Mouse (Mus musculus) intestine, embryonic 16.5 days (tissue): ENCODE results near the gene Rbm4. TPM values are rescaled to one million over a fixed set of nuclear protein-coding genes. Genes with fewer than 3 reads are reported as not detected.

Source experiments
- ATAC-seq: fragments of 200-750 bp; cut with Nextera tagmentation; 2 replicates; pipeline ENCODE4 v1.8.0; 2017; ENCODE audit warnings: moderate TSS enrichment, moderate library complexity
- H3K27ac ChIP-seq: fragments of 300-500 bp; sonication (generic); 2 replicates; pipeline ENCODE4 v1.5.1; 2014; ENCODE audit warnings: mild to moderate bottlenecking, low read length
- H3K27me3 ChIP-seq: fragments of 300-500 bp; sonication (generic); replicated peaks from 2 replicates; pipeline ENCODE4 v1.6.1; 2014; ENCODE audit warnings: low read length, control low read depth, mixed read lengths; ENCODE audit not compliant: control insufficient read depth, insufficient read depth
- H3K36me3 ChIP-seq: fragments of 300-500 bp; sonication (generic); 2 replicates; pipeline ENCODE4 v1.6.1; 2014; ENCODE audit warnings: low read length, control low read depth; ENCODE audit not compliant: control insufficient read depth, insufficient read depth
- H3K4me1 ChIP-seq: fragments of 300-500 bp; sonication (generic); 2 replicates; pipeline ENCODE4 v1.6.1; 2014; ENCODE audit warnings: low read length, control low read depth, mixed read lengths; ENCODE audit not compliant: control insufficient read depth, insufficient read depth
- H3K4me2 ChIP-seq: fragments of 300-500 bp; sonication (generic); 2 replicates; pipeline ENCODE4 v1.6.1; 2014; ENCODE audit warnings: low read depth, low read length, control low read depth
- H3K4me3 ChIP-seq: fragments of 300-500 bp; sonication (generic); 2 replicates; pipeline ENCODE4 v1.5.1; 2014; ENCODE audit warnings: mild to moderate bottlenecking, low read length
- H3K9ac ChIP-seq: fragments of 300-500 bp; sonication (generic); 2 replicates; pipeline ENCODE4 v1.6.1; 2014; ENCODE audit warnings: low read depth, low read length
- H3K9me3 ChIP-seq: fragments of 300-500 bp; sonication (generic); 2 replicates; pipeline ENCODE4 v1.6.1; 2016; ENCODE audit warnings: low read length, control low read depth; ENCODE audit not compliant: control insufficient read depth
- WGBS: fragments of 180-500 bp; shearing (Covaris S2); extraction: QIAGEN DNeasy Blood & Tissue Kit; methylation state at CpG from one replicate; pipeline ENCODE4 v1.1.7; 2014; 5-methylcytosine and 5-hydroxymethylcytosine counted together
- polyA plus RNA-seq: library from polyadenylated mRNA; unstranded; fragments of >200 nt; fragmentation: Nextera tagmentation; extraction: Ambion mirVana; gene quantifications from 2 replicates; pipeline ENCODE4 v1.2.1, GENCODE M21; 2015

Rbm4 gene
- polyA plus RNA-seq, 1 experiment from 2014 or later = 49.4 TPM

DNA sequence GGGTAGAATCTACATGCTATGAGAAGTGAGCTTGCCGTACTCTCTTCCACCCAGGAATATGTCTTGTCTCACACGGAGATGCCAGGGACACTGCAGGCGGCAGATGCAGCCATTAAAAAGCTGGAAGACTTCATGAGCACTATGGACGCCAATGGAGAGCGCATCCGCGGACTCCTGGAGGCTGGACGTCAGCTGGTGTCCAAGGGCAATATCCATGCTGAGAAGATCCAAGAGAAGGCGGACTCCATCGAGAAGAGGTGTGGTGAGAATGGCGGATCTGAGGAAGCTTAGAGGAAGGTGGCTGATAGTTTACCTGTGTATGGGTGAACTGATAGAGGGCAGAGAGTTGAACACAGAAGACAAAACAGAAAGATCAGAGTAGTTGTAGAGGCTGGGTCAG, 54.6 kb downstream of the Rbm4 start:
- ATAC-seq = no peak
- H3K27me3 ChIP-seq = no peaks in the 10 kb centered on the region
- H3K4me1 ChIP-seq = no peaks in the 10 kb centered on the region
- no peak overlapping the region for H3K4me2 ChIP-seq
- 92% methylated on average over 11 of the region's 11 CpGs for WGBS
- no peak overlapping the region for H3K9ac ChIP-seq
- no peaks in the 10 kb centered on the region for H3K9me3 ChIP-seq
- no peak overlapping the region for H3K4me3 ChIP-seq
- no peaks in the 10 kb centered on the region for H3K36me3 ChIP-seq
- H3K27ac ChIP-seq = no peak overlapping the region

DNA sequence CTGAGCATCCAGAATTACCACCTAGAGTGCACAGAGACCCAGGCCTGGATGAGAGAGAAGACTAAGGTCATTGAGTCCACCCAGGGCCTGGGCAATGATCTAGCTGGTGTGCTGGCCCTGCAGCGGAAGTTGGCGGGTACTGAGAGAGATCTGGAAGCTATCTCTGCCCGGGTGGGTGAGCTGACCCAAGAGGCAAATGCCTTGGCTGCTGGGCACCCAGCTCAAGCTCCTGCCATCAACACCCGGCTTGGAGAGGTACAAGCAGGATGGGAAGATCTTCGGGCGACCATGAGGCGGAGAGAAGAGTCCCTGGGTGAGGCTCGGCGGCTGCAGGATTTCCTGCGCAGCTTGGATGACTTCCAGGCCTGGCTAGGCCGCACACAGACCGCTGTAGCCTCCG, 55.8 kb downstream of the Rbm4 start:
- no peak for ATAC-seq
- no peak overlapping the region for H3K4me2 ChIP-seq
- no peaks in the 10 kb centered on the region for H3K4me1 ChIP-seq
- no peaks in the 10 kb centered on the region for H3K27me3 ChIP-seq
- no peak overlapping the region for H3K9ac ChIP-seq
- H3K9me3 ChIP-seq = no peaks in the 10 kb centered on the region
- WGBS = 85% methylated on average over 13 of the region's 13 CpGs
- no peaks in the 10 kb centered on the region for H3K36me3 ChIP-seq
- no peak overlapping the region for H3K4me3 ChIP-seq
- H3K27ac ChIP-seq = no peak overlapping the region

Other genes with a start within 250 kb of the Rbm4 start
- gene Lrfn4, start 178.2 kb downstream of the Rbm4 start, polyA plus RNA-seq = 2.7 and 4.0 TPM in 2 replicates
- gene Rce1, start 168.3 kb downstream of the Rbm4 start, polyA plus RNA-seq = 66.0 and 69.2 TPM in 2 replicates
- gene Gm960, start 95.2 kb downstream of the Rbm4 start, polyA plus RNA-seq = 1.1 and 2.1 TPM in 2 replicates
- gene Sptbn2, start 82.7 kb downstream of the Rbm4 start, polyA plus RNA-seq = 0.77 and 0.88 TPM in 2 replicates
- gene Rbm4b, start 37.4 kb downstream of the Rbm4 start, polyA plus RNA-seq = 38.5 and 41.6 TPM in 2 replicates
- gene Gm21992, start 17.7 kb upstream of the Rbm4 start, polyA plus RNA-seq = 29.4 and 30.1 TPM in 2 replicates
- gene Rbm14, start 17.7 kb upstream of the Rbm4 start, polyA plus RNA-seq = 73.1 and 77.0 TPM in 2 replicates
- gene Ccs, start 45.4 kb upstream of the Rbm4 start, polyA plus RNA-seq = 61.4 and 65.8 TPM in 2 replicates
- 0.06 TPM in 1 of 2 replicates, not detected in the other for gene Ccdc87, start 45.5 kb upstream of the Rbm4 start, polyA plus RNA-seq
- gene Ctsf, start 61.2 kb upstream of the Rbm4 start, polyA plus RNA-seq = 24.0 and 26.3 TPM in 2 replicates
- 1.1 and 1.3 TPM in 2 replicates for gene Actn3, start 84.0 kb upstream of the Rbm4 start, polyA plus RNA-seq
- 10.9 and 11.1 TPM in 2 replicates for gene Zdhhc24, start 84.8 kb upstream of the Rbm4 start, polyA plus RNA-seq
- gene Bbs1, start 112.7 kb upstream of the Rbm4 start, polyA plus RNA-seq = 2.4 and 2.8 TPM in 2 replicates
- 137 and 138 TPM in 2 replicates for gene Dpp3, start 134.4 kb upstream of the Rbm4 start, polyA plus RNA-seq
- 1.3 and 1.6 TPM in 2 replicates for gene Peli3, start 149.2 kb upstream of the Rbm4 start, polyA plus RNA-seq
- gene Mrpl11, start 168.2 kb upstream of the Rbm4 start, polyA plus RNA-seq = 88.1 and 98.2 TPM in 2 replicates
- gene Npas4, start 196.4 kb upstream of the Rbm4 start, polyA plus RNA-seq = 0.13 and 0.22 TPM in 2 replicates
- gene Slc29a2, start 230.0 kb upstream of the Rbm4 start, polyA plus RNA-seq = 4.5 and 5.4 TPM in 2 replicates
- 34.2 and 39.3 TPM in 2 replicates for gene B4gat1, start 244.9 kb upstream of the Rbm4 start, polyA plus RNA-seq
- 0.92 and 1.5 TPM in 2 replicates for gene AC124502.3, start 245.0 kb upstream of the Rbm4 start, polyA plus RNA-seq
- 43.7 and 44.1 TPM in 2 replicates for gene Brms1, start 247.5 kb upstream of the Rbm4 start, polyA plus RNA-seq